Mouse (Mus musculus) urinary bladder, postnatal 36 days (tissue): ENCODE measurements around the gene Gpc5.

Source experiments
- DNase-seq, 2 experiments: peaks; one replicate each; pipeline ENCODE4 v3.0.0; 2022; ENCODE audit warnings: low spot score in 2 of 2, mixed read lengths in 1 of 2

Gpc5 gene

DNA sequence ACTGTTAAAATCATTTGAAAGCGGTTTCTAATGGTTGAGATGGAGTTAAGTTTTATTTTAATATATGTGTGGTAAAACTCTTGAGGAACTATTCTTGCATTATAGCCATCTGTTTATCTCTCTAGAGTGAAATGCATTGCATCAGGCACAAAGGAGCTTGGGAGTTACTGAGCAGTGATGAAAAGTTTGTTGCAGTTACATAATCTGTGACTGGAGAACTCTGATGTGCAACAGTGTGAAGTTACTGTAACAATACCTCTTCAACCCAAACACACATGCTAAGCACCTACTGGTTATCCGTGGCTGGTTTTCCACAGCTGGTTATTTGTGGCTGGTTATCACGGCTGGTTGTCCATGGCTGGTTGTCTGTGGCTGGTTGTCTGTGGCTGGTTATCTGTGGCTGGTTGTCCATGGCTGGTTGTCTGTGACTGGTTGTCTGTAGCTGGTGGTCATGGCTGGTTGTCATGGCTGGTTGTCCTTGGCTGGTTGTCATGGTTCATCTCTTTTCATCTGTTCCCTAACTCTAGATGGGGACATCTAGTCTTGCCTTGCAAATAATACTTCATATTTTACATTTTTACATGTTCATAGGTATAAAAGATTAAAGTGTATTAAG is 273.4 kb downstream of the Gpc5 start:
- no peak for DNase-seq

DNA sequence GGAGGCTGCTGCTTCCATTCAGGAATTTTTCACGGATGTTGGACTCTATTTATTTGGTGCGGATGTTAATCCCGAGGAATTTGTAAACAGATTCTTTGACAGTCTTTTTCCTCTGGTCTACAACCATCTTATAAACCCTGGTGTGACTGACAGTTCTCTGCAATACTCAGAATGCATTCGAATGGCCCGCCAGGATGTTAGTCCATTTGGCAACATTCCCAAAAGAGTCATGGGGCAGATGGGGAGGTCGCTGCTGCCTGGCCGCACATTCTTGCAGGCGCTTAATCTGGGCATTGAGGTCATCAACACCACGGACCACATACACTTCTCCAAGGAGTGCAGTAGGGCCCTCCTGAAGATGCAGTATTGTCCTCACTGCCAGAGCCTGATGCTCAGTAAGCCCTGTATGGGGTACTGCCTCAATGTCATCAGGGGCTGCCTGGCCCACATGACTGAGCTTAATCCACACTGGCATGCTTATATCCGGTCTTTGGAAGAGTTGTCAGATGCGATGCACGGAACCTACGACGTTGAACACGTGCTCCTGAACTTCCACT is 277.7 kb downstream of the Gpc5 start:
- no peak for DNase-seq

DNA sequence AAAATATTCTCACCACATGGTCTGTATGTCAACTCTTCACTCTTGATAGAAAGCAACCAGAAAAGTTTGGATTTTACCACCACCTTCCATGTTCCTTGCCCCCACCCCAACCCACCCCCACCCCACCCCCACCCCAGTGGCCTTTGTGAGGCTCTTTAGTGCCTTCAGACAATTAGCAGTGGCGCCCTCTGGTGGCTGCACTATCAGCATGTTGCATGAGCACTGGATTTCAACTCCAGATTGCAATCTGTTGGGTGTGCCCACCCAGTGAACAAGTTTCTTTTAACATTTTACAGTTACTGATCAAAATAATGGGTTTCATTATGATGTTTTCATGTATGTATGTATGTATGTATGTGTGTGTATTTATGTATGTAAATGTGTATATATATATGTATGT is 279.1 kb downstream of the Gpc5 start:
- DNase-seq = no peak

DNA sequence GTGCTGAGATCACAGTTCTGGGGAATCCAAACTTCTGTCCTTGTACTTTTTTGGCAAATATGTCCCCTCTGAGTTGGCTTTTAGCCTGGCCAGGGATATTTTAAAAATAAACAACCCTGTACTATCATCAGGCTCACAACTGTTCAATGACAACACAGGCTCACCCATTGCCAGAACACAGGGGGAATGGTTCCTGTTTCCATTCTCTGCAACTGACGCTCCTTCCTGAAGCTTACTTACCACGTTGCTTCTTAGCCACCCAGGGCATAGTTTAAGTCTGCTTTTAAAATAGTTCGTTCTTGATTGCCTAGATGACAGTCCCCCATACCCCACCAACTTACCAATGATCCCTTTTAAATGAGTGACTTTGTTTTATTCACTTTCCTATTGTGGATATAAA is 299.8 kb downstream of the Gpc5 start:
- DNase-seq = no peak

- peak in 1 of 2 experiments; percentile 7 for DNase-seq
Observed at GRCm38 (mm10) chr14:115392894-115393524, 301.0 kb downstream of the Gpc5 start.

DNA sequence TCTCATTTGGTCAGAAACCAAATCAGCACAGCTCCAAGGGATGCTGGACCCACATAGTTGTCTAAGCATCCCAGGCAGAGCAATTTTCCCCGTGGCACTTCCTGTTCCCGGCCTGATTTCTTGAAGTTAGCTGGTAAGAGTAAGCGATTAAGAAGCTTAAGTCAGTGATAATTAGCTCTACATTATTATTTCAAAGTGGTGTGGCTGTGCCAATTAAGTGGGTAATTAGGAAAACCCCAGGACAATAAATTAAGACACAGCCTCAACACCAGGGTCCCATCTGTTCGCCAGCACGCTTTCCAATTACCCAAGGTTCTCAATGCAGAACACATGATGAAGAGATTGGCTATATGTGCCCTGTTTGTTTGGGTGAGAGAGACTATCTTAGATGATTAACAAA is 314.6 kb downstream of the Gpc5 start:
- DNase-seq = no peak

- DNase-seq = no peak
Observed at GRCm38 (mm10) chr14:115407309-115407930, 315.4 kb downstream of the Gpc5 start.

DNA sequence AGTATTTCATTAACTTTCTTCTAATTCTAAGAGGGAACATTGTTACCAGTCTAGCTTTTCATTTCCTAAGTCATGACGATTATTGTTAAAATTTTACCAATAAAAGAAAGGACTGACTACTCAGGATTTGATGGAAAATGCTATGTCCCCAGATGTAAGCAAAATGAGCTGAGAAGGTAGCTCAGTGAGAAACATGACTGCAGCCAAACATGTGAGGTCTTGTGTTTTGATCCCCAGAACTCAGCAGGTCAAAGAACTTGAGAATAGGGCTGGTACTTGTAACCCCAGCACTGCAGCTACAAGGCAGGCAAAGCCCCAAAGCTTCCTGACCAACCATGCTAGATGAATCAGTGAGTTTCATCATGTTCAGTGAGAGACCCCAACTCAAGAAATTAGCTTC is 318.9 kb downstream of the Gpc5 start:
- no peak for DNase-seq

GRCm38 (mm10) chr14:115411513-115412174 is 319.6 kb downstream of the Gpc5 start:
- DNase-seq = no peak

- DNase-seq = no peak
Observed at GRCm38 (mm10) chr14:115412821-115413220, 320.8 kb downstream of the Gpc5 start.

- no peak for DNase-seq
Observed at GRCm38 (mm10) chr14:115413429-115413828, 321.4 kb downstream of the Gpc5 start.

DNA sequence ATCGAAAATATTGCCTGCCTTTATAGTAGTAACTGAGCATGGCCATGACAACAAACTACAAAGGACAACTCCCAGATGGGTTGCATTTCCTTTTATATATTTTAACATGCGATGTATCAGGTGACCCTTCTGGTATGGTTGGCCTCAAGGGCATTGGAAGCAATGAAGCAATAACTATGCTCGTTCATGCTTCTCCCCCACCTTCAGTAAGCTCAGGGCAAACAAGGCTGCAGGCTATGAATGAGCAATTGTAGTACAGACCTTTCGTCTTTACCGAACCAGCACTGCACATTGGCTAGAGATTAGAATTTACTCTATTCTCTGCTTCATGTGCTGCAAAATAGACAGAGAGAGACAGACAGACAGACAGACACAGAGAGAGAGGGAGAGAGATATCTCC is 322.5 kb downstream of the Gpc5 start:
- no peak for DNase-seq

DNA sequence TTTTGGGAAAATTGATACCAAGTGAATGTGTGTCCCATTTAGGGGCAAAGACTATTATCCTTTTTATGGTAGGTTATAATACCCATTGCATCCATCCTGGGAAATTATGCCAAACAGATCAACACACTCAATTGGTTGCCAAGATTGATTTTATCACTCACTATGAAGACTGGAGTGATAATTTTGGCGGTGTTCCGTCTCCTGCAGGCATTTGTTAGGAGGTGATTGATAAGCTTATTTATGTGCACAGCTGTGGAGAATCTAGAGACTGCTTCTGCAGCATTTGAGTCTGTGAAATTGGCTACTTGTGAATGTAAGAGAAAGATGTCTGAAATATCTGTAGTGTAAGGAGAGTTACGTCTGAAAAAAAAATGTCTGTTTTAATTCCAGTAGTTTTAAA is 340.0 kb downstream of the Gpc5 start:
- no peak for DNase-seq

DNA sequence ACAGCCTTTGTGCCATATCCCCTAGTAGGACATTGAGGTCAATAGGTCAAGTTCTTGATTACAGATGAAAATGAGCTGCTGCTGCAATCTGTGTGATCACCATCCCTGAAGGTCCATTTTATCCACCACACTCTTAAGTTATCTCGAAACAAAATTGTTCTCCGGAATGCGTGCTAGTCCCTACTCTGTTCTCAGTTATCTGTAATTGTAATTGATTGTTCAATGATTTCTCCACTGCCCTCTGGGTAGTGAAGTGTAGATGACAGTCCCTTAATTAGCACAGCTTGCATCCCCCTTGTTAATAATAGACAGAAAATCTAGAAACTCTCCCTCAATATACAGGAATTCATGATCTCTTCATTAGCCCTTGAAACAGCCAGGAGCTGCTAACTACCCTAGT is 340.4 kb downstream of the Gpc5 start:
- DNase-seq = no peak

GRCm38 (mm10) chr14:115436617-115437016 is 344.6 kb downstream of the Gpc5 start:
- DNase-seq = no peak

GRCm38 (mm10) chr14:115444789-115445770 is 353.1 kb downstream of the Gpc5 start:
- no peak for DNase-seq

DNA sequence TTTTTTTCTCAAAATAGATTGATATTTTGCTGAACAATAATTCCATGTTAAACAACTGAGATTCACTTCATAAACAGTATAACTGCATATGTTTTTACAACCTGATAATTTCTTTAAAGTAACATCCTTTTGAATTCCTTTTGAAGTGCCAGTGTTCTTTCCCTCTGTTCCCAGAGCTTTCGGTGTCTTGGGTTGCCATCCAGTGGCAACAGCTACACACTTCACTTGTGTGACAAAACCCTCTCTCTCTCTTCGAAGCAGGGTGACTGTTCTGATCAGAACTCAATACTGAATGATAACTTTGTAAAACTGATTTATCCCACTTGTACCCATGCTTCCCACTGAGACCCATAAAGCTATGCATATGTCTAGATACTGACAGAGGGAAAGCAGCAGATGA is 358.9 kb downstream of the Gpc5 start:
- DNase-seq = no peak

GRCm38 (mm10) chr14:115467960-115468359 is 375.9 kb downstream of the Gpc5 start:
- DNase-seq = no peak

GRCm38 (mm10) chr14:115475234-115475633 is 383.2 kb downstream of the Gpc5 start:
- DNase-seq = no peak

GRCm38 (mm10) chr14:115477360-115477759 is 385.3 kb downstream of the Gpc5 start:
- DNase-seq = no peak

DNA sequence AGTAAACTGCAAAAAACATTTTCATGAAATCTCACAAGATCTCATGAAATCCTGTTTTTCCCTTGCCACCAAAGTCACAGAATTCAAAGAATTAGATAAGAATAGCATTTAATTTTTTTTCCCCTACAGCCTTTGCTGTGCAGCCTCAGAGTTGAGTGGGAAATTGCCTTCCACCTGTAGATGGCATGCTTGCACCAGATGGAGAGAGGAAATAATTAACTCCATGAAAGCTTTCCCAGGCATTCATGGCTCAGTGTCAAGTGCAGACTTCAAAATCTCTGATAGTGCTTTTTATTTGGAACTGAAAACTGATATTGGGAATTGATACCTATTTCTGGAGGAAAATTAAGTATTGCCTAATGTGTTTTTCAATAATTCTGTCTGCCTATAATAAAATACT is 393.1 kb downstream of the Gpc5 start:
- DNase-seq = no peak
